Mouse (Mus musculus) kidney, adult 2 months (tissue): ENCODE results near the gene Nfib.

ENCODE experiments used
- CTCF ChIP-seq: fragments of 200-500 bp; conservative IDR thresholded peaks from 2 replicates; pipeline ENCODE4 v1.5.1; 2011; ENCODE audit warnings: low read depth, mild to moderate bottlenecking, control low read depth, low read length, moderate library complexity, mixed read lengths; ENCODE audit not compliant: insufficient read depth, insufficient read length
- POLR2A ChIP-seq: fragments of 200-500 bp; IDR thresholded peaks from one replicate; pipeline ENCODE4 v1.6.1; 2011; ENCODE audit warnings: low read depth, low read length, control low read depth

DNA sequence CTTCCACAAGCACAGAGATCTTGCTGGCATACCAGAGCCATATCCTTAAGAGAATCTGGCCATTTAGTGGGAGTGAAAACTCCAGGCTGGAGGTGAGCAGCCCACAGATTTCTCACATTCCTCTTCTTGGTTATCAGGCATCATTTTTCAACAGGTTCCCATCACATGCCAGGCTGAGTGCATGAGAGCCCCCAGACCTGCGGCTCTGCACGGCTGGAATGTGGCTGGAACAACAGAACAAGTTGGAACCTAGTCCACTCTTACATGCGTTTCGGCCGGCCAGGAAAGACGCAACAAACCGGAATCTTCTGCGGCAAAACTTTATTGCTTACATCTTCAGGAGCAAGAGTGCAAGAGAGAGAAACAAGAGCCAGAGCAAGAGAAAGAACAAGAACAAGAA is 453.5 kb downstream of the Nfib start:
- TF ChIP-seq CTCF (no peak), POLR2A (no peak)
